Mouse (Mus musculus) embryonic fibroblast, embryonic 13.5 days (primary cell): ENCODE results near the gene Gdpd5.

Source experiments
- CTCF ChIP-seq: IDR thresholded peaks from 2 replicates; pipeline ENCODE4 v1.5.1; 2011; ENCODE audit warnings: mild to moderate bottlenecking, control low read depth, low read length, moderate library complexity, borderline replicate concordance; ENCODE audit not compliant: insufficient read depth
- POLR2A ChIP-seq: IDR thresholded peaks from 2 replicates; pipeline ENCODE4 v1.6.1; 2011; ENCODE audit warnings: low read depth, mild to moderate bottlenecking, control low read depth, low read length, moderate library complexity

GRCm38 (mm10) chr7:99360021-99360802, 21.0 kb upstream of the Gdpd5 start:
- TF ChIP-seq CTCF (no peak), POLR2A (peak; percentile 94)
